Mouse (Mus musculus): ENCODE measurements around the gene Ubtd2.
"Not testable (repeated sequence)": the region's sequence is repeated elsewhere in the genome, so short reads cannot be mapped to it uniquely, and the experiment has no call there.

The Ubtd2 gene

DNA sequence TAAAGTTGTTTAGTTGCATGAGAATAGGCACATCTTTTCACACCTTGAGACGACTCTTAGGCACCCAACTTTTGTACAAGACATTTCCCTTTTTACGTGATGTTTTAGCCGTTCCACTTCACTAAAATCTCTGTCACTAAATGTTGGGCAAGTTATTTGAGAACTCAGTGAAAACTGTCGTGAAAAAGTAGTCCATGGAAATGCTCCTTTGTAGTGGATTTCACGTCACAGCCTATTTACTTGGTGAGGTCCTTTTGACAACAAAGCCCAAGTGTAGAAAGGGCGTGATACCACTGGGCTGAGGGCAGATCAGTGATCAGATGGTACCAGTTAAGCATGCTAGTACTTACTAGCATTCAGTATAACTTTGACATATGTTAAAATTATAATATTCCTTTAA is 1.2 kb downstream of the Ubtd2 start:
- no peak for ATAC-seq (ENCODE audit: insufficient number of reproducible peaks, low FRiP score, low TSS enrichment)

DNA sequence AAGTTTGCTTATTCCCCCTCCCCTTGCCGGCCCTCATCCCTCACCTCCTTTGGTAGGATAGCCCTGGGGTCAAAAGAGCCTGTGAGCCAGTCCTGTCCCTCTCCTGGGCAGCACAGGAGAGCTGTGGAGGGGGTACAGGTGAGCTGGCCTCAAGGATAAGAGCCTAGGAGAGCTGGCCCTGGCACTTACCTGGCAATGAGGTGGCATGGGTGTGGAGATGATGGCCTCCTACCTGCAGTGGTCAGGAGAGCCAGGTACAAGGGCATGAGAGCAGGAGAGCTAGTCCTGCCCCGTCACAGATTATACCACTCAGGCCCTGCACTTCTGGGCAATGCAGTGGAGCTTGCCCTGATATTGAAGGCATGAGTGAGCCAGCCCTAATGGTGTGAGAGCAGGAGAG is 9.1 kb downstream of the Ubtd2 start:
- no peak for ATAC-seq (ENCODE audit: insufficient number of reproducible peaks, low FRiP score, low TSS enrichment)

DNA sequence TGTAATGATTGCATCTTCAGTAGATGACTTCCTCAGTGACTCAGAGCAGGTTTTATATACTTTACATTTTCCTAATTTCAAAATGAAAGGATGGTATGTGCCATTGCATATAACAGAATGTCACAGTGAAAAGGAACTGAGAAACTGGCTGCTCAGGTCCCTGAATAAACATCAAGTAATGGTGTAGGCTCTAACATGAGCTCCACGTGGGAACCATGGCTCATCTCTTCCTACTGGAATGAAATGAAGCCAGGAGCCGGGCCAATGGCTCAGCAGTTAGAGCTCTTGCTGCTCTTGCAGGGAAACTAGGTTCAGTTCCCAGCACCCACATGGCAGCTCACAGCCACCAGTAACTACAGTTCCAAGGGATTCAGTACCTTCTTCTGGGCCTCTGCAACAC is 16.8 kb downstream of the Ubtd2 start:
- ATAC-seq (ENCODE audit: insufficient number of reproducible peaks, low FRiP score, low TSS enrichment): no peak

DNA sequence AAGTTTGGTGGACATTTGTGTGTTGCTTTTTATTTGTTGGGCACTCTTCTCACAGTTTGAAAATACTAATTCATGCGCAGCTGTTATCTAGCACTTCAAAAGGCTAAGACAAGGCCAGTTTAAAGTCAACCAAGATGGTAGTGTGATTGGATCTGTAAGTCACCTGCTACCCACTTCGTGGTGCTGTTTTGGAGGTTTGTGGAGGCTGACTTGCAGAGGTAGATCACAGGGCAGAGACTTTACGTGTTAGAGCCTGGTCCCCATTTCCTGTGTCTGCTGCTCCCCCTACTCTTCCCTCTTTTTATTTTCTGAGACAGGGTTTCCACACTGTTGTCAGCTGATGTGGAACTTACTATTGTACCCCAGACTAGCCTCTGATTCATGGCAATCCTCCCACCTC is 19.6 kb downstream of the Ubtd2 start:
- ATAC-seq (ENCODE audit: insufficient number of reproducible peaks, low FRiP score, low TSS enrichment): no peak

DNA sequence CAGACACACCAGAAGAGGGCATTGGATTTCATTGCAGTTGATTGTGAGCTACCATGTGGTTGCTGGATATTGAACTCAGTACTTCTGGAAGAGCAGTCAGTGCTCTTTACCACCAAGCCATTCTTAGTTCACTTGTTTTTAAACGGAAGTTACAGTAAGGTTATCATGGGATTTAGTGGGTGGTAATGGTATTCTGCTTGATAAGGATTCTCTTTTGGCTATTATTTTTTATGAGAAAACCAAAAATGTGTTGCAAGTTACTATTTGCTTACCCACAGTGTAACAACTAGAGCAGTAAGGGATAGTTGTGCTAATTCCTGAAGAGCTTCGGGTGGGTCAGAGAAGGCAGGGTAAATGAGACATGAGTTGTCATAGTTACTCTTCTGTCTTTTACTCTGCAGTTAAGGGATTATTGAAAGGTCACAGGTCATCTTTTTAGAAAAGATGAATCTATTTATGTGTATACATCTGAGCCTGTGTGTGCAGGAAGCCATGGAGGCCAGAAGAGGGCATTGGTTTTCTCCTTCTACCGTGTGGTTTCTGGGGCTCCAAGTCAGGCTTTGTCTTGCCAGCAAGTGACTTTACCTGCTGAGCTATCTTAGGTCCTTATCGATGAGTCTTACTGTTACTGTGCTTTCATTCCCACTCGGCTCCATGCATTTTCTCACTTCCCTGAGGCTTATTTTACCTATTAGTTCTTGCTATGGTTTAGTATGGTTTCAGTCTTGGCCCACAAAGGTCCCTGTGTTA is 20.5 kb downstream of the Ubtd2 start:
- ATAC-seq (ENCODE audit: insufficient number of reproducible peaks, low FRiP score, low TSS enrichment): no peak

DNA sequence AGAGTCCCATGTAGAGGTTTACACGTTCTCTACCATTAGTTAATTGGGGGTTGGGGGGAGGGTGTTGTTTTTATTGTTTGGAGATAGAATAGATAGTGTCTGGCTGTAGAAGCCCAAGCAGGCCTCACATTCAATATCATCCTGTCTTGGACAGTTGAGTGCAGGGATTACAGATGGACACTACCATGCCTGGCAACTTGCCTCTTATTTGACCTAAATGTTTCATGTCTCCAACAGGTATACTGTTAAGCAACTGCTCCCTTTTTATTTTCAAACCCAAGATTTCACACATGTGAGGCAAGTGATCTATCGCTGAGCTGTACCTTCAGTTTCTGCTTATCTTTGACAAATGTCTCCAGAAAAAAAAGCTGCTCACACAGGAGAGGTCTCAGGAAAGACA is 26.4 kb downstream of the Ubtd2 start:
- ATAC-seq (ENCODE audit: insufficient number of reproducible peaks, low FRiP score, low TSS enrichment): 0 out of 2 replicates have a peak, but pooled peaks have one; percentile 49

DNA sequence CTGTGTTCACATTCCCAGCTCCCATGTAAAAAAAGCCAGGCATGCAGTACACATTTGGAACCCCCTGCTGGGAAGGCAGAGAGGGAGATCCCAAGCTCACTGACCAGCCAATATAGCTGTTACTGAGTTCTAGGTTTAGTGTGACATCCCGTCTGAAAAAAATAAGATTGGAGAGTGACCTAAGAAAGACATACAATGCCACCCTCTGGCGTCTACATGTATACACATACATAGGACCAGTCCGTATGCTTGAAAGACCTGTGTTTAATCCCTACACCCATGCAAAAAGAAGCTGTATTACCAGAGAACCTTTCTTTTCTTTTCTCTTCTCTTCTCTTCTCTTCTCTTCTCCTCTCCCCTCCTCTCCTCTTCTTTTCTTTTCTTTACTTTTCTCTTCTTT is 30.1 kb downstream of the Ubtd2 start:
- no peak for ATAC-seq (ENCODE audit: insufficient number of reproducible peaks, low FRiP score, low TSS enrichment)

DNA sequence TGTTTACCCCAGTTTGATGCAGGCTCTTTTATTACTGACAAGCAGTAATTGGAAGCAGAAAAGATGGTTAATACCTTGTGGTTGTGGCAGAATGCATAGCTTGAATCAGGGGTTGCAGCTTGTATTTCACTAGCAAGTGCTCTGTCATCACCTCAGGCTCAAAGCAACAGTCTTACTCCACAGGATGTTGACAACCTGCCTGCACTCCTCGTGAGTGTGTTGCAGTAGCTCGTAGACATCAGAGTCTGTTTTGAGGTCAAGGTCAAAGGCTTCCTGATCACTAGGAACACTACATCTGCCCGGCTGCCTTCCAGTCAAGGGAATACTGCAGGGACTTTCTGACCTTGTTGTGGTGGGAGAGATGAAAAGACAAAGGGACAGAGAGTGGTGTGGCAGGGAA is 31.5 kb downstream of the Ubtd2 start:
- ATAC-seq (ENCODE audit: insufficient number of reproducible peaks, low FRiP score, low TSS enrichment): no peak

DNA sequence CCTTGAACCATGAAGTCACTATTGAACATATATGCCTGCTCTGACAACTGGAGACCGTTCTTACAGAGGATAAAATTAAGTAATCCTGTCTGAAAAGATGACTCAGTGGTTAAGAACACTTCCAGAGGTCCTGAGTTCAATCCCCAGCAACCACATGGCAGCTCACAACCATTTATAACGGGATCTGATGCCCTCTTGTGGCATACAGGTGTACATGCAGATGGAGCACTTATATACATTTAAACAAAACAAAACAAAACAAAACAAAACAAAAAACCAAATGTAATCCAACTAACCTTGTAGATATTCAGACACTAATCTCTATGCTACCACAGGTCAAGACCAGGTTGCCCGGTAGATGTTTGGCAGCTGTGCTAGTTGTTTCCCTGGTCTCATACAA is 32.3 kb downstream of the Ubtd2 start:
- ATAC-seq (ENCODE audit: insufficient number of reproducible peaks, low FRiP score, low TSS enrichment): no peak

DNA sequence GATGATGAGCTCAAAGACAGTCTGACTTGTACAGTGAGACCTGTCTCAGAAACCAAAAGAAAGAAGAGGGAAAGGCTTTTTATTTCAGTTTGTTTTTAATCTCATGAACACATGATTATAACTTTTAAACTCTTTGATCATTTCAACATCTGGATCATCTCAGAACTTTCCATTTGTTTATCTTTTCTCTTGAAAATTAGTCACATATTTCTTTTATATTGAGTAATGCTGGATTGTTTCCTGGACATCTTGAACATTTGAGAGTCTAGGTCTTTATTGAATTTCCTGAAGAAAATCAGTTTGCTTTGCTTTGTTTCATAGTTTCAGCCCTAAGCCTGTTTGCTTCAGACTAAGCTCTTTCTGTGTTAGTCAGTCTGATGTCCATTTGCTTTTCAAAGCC is 33.2 kb downstream of the Ubtd2 start:
- no peak for ATAC-seq (ENCODE audit: insufficient number of reproducible peaks, low FRiP score, low TSS enrichment)

DNA sequence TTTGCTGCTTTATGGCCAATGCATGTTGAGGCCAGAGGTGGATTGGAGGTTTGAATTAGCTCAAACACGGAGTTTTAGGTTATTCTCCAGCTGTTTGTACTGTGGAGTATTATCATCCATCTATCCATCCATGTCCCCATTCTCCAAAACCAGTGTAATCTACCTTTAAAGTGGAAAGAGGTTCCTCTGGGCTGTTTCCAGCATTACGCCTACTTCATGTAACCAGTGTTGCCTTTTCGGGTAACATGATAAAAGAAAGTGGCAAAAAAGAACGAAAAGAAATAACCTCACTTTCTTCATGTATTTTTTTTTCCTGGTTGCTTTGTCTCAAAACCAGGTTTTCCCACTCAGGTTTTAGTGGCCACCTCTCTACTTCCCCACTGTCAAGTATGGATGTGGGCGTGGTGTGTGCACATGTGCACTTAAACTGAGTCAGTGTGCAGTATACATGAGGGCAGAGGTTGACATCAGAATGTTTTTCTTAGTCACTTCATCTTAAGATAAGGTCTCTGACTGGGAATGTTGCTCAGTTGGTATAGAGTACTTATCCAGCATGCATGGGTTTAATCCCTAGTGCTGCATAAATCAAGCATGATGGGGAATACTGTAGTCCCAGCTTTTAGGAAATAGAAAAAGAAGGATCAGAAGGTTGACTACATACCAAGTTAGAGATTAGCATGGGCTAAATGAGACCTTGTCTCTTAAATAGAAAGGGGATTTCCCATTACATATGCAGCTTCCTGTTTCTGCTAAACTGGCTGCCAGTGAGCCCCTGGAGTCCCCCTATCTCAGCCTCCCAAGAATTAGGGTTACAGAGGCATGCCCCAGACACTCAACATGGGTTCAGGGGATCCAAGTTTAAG is 33.9 kb downstream of the Ubtd2 start:
- no peak for ATAC-seq (ENCODE audit: insufficient number of reproducible peaks, low FRiP score, low TSS enrichment)

DNA sequence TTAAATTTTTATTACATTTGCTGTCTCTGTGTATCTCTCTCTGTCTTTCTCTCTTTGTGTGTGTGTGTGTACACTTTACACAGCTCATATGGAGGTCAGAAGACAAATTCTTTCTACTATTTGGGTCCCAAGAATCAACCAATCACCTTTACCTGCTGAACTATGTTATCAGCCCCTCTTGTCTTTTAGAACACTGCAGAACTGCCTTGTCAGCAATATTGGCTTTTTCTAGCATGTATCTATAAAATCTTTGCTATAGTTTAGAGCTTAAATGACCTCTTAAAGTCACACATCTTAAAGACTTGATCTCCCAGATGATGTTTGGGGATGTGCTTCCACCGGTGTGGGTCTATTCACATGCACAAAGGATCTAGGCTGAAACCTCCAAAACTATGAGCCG is 35.9 kb downstream of the Ubtd2 start:
- no peak for ATAC-seq (ENCODE audit: insufficient number of reproducible peaks, low FRiP score, low TSS enrichment)

DNA sequence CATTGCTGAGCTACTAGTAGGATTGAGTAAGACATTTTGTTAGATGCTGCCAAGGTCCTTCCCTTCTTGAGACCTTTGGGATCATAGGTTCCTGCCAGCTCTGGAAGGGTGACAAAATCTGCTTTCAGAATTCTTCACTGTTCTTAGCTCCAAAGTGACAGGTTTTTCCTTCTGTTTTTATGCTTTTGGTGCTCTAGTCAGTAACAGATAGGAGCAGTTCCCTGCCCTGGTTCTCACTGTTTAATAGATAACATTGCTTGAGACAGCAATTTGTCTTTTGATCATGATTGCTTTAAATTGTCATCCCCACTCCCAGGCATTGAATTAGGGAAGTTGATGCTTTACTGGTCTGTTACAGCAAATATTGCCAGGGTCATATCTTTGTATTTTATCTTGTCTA is 38.1 kb downstream of the Ubtd2 start:
- no peak for ATAC-seq (ENCODE audit: insufficient number of reproducible peaks, low FRiP score, low TSS enrichment)

DNA sequence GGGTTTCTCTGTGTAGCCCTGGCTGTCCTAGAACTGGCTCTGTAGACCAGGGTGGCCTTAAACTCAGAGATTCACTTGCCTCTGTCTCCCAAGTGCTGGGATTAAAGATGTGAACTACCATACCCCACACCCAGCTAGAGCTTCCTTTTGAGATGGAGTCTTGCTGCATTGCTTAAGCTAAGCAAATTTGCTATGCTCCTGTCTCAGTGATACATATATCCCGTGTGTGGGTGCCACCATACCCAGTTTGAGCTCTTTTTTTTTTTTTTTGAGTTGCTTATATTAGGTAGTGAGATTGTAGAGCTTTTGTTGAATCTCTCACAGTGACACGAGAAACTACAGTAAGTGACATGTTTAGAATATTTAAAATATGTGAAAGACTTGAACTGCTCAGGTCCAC is 40.1 kb downstream of the Ubtd2 start:
- no peak for ATAC-seq (ENCODE audit: insufficient number of reproducible peaks, low FRiP score, low TSS enrichment)

DNA sequence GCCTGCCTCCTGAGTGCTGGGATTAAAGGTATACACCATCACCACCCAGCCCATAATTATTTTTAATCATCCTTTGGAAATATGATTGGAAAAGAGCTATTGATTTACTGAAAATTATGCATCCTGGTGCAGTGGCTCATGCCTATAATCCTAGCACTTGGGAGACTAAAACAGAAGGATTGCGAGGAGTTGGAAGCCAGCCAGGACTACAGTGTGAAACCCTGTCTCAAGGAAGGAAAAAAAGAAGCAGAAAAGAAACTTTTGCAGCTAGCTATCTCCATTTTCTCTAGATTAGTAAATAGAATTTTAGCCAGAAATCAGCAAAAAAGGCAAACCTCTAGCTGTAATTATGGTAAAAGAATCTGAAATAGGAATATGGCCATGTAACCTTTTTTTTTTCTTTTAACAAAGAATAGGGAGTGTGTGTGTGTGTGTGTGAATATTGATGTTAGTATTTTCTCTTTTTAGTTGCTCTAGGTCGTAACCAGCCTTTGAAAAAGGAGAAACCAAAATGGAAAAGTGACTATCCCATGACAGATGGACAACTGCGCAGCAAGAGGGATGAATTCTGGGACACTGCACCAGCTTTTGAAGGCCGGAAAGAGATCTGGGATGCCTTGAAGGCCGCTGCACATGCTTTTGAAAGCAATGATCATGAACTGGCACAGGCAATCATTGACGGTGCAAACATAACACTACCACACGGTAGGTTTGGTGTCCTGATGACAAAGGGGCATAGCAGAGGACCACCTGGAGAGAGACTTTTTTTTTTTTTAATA is 43.8 kb downstream of the Ubtd2 start:
- no peak for ATAC-seq (ENCODE audit: insufficient number of reproducible peaks, low FRiP score, low TSS enrichment)

DNA sequence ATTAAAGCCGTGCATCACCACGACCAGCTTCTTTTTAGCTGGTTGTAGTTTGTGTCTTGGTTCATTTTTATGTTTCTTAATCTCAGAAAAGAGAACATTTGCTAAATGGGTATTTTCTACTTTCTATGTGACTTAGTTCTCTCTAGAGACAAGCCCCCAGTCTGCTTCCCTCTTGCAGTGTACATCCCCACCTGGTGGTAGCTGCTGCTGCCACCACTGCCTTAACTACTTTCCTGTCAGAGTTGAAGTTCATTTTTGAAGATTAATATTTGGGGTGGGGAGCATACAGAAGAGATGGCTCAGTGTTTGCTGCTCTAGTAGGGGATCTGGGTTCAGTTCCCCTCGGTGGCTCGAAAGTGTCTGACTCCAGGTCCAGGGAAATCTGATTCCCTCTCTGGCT is 44.8 kb downstream of the Ubtd2 start:
- no peak for ATAC-seq (ENCODE audit: insufficient number of reproducible peaks, low FRiP score, low TSS enrichment)

DNA sequence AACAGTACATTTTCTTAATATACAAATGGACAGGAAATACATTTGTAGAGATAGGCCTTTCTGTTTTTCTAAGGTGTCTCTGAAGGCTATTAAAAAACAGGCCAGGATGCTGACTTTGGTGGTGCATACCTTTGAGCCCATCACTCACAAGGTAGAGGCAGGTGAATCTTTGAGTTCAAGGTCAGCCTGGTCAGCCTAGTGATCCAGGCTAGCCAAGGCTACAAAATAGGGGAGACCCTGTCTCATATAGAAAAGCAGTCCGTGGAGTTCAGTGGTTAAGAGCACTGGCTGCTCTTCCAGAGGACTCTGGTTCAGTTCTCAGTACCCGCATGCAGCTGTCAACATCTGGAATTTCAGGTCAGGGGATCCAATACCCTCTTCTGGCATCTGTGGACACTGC is 48.5 kb downstream of the Ubtd2 start:
- no peak for ATAC-seq (ENCODE audit: insufficient number of reproducible peaks, low FRiP score, low TSS enrichment)

DNA sequence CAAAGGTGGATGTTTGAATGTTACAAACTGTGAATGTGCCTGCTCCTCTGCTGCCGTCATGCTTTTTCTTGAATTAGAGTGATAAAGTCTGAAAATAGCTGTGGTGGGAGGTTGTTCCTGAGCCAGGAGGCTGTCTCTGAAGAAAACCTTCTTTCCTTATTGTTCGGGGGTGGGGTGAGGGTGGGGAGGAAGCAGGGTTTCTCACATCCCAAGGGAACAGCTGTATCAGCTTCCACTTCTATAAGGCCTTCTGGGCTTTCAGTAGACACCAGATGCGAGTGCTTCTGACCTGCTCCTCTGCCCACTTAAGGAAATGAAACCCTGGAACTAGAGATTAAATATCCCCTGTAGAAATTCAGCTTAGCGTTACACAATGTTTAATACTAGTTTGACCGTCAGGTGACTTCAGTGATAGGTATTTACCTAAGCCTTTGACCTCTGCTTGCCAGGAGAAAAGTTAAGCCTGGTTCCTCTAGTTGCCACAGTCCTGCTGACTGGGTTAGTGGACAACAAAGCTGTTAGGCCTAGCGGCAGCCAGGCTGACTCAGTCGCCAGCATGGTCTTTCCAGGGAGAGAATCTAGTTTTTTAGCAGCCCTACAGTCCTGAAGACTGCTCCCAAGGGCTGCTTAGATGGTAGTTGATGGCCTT is 50.0 kb downstream of the Ubtd2 start:
- ATAC-seq (ENCODE audit: insufficient number of reproducible peaks, low FRiP score, low TSS enrichment): no peak

DNA sequence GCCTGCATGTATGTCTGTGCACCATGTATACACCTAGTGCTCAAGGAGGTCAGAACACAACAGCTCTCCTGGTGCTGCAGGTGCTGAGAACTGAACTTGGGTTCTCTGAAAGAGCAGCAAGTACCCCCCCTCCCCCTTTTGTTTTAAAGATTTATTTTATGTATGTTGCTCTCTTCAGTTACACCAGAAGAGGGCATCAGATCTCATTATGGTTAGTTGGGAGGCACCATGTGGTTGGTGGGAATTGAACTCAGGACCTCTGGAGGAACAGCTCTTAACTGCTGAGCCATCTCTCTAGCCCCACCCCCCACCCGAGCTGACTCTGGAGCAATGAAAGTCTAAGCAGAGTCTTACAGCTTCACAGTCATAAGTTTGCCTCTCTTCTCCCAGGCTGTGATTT is 55.8 kb downstream of the Ubtd2 start:
- ATAC-seq (ENCODE audit: insufficient number of reproducible peaks, low FRiP score, low TSS enrichment): no peak

DNA sequence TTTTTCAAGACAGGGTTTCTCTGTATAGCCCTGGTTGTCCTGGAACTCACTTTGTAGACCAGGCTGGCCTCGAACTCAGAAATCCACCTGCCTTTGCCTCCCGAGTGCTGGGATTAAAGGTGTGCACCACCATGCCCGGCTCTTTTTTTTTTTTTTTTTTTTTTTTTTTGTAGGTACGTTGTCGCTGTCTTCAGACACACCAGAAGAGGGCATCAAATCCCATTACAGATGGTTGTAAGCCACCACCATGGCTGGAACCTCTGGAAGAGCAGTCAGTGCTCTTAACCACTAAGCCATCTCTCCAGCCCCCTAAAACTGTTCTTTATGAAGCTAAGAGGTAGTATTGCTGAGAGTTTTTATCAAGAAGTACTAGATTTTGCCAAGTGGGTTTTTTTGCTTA is 59.7 kb downstream of the Ubtd2 start:
- not testable (repeated sequence) for ATAC-seq (ENCODE audit: insufficient number of reproducible peaks, low FRiP score, low TSS enrichment)

DNA sequence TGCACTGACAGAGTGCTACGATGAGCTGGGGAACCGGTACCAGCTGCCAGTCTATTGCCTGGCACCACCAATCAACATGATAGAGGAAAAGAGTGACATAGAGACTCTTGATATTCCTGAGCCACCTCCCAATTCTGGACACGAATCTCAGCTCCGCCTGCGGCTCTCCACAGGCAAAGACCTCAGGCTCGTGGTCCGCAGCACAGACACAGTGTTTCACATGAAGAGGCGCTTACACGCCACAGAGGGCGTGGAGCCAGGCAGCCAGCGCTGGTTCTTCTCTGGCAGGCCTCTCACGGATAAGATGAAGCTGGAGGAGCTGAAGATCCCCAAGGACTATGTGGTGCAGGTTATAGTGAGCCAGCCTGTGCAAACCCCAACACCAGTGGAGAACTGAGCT is 60.9 kb downstream of the Ubtd2 start:
- no peak for ATAC-seq (ENCODE audit: insufficient number of reproducible peaks, low FRiP score, low TSS enrichment)
